Mouse (Mus musculus): Measurements from ENCODE around the gene Pnkd. TPM values are rescaled to one million over a fixed set of nuclear protein-coding genes. Genes with fewer than 3 reads are reported as not detected.
A peak's percentile ranks its signal among the peaks of the same experiment; 100 is the strongest.

Pnkd gene
- polyA plus RNA-seq (2015; fragmentation: Nextera tagmentation; extraction: Ambion mirVana) = 108 and 112 TPM in 2 replicates

DNA sequence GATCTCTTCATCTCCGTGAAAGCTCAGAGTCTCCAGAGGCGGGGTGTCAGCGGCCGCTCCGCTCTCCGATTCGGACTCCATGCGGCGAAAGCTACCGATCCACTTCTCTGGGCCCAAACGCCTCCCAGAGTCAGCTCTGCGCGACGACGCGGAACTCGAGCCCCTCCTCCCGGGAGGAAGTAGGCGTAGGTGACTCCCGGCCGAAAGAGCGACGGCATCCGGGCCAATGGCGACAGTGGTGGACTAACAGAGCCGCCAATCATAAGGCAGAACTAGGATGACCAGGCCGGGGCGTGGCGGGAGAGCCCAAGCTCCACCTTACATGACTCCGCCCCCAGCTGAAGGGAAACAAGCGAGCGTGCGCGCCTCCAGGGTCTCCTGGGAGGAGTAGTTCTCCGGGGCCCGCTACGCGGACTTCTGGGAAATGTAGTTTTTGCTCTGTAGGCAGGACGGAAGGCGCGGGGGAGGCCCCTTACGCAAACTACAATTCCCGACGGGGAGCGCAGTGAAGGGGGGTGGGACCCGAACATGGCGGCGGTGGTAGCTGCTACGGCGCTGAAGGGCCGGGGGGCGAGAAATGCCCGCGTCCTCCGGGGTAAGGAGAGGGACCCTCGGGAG, at the start of gene Pnkd, which contains the start of gene Aamp:
Pnkd (plus strand) TSS at position 388 of the 618 bp plus-strand sequence.
Aamp (minus strand) TSS at position 196 of the 618 bp plus-strand sequence.
- Histone ChIP-seq H3K9ac (peak within 1 kb of the TSS; percentile 86), H3K9me3 (no peaks in the 10 kb centered on the region), H3K4me3 (peak within 1 kb of the TSS; percentile 77), H3K27me3 (no peaks in the 10 kb centered on the region), H3K36me3 (peaks cover 55% of the 10 kb centered on the region), H3K4me2 (replicated peaks) (peak within 1 kb of the TSS; percentile 88), H3K27ac (peak within 1 kb of the TSS; percentile 84), H3K4me1 (peaks cover 29% of the 10 kb centered on the region)
- WGBS = under 1% methylated on average over 56 of the region's 56 CpGs
- ATAC-seq (ENCODE audit: low FRiP score, low read depth) = peak; percentile 98

DNA sequence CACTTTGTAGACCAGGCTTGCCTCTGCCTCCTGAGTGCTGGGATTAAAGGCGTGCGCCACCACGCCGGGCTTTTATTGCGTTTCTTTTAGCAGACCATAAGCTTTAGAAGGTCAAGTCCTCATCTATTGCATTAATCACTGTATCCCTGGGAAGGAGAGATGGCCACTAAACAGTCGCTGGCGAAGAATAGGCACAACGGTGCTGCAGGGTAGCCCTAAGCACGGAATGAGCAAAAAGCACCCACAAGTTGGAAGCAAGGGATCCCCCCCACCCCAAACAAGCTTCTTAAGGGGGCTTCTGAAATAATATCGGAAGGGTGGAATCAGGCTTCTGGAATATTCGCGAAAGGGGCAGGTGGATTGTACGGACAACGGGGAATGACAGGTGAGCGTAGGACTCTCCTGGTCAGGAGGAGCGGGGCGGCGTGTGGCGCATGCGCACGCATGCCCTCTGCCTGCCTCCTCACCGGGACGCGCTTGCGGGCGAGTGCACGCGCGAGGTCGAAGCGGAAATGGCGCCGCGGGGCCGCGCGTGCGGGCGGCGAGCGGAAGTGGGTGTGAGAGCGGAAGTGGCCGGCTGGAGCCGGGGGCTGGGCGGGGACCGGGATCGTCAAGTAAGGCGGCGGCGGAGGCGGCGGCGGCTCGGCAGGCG, 48.7 kb upstream of the Pnkd start, which contains the start of gene Arpc2:
Arpc2 (plus strand) TSS at position 147 of the 652 bp plus-strand sequence.
- Histone ChIP-seq H3K4me1 (peaks cover 35% of the 10 kb centered on the region), H3K36me3 (0 out of 2 replicates have a peak, but pooled peaks cover under 1% of the 10 kb centered on the region), H3K4me3 (peak within 1 kb of the TSS; percentile 99), H3K9ac (peak within 1 kb of the TSS; percentile 96), H3K27ac (peak within 1 kb of the TSS; percentile 91), H3K27me3 (no peaks in the 10 kb centered on the region), H3K9me3 (no peaks in the 10 kb centered on the region), H3K4me2 (replicated peaks) (peak within 1 kb of the TSS; percentile 89)
- peak; percentile 88 for ATAC-seq (ENCODE audit: low FRiP score, low read depth)
- under 1% methylated on average over 43 of the region's 55 CpGs for WGBS

DNA sequence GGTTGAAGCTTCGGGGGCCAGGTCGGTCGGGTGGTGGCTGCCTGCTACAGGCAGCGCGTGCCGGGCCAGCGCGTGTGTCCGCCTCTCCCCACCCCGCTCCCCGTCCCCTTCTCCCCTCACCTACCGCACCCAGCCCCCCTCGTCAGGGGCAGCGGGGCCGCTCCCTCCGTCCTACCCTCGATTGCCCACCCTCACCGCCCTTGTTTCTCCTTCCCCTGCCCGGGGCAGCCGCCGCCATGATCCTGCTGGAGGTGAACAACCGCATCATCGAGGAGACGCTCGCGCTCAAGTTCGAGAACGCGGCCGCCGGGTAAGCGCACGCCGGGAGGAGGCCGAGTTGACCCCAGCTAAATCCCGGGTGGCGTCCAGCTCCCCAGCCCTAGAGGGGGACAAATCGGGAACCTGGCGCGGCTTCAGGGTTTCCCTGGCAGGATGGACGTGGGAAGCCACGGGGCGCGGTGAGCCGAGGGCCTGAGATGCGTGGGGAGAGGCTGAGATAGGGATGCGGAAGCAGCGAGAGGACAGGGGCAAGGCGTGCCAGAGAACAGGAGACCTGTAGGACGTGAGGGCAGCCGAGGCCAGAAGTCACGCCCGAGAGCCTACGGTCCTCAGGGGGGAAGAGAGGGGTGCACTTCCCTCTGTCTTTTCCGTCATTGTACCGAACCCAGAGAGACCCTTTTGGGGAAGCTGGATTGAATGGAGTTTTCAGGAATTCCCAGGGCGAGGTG, 48.0 kb upstream of the Pnkd start:
- Histone ChIP-seq H3K9me3 (no peaks in the 10 kb centered on the region), H3K9ac (peak overlapping the region; percentile 96), H3K36me3 (0 out of 2 replicates have a peak, but pooled peaks cover 2% of the 10 kb centered on the region), H3K27me3 (no peaks in the 10 kb centered on the region), H3K4me3 (peak overlapping the region; percentile 99), H3K4me1 (peaks cover 35% of the 10 kb centered on the region), H3K27ac (peak overlapping the region; percentile 91), H3K4me2 (replicated peaks) (peak overlapping the region; percentile 89)
- peak; percentile 74 for ATAC-seq (ENCODE audit: low FRiP score, low read depth)
- WGBS = under 1% methylated on average over 52 of the region's 57 CpGs

DNA sequence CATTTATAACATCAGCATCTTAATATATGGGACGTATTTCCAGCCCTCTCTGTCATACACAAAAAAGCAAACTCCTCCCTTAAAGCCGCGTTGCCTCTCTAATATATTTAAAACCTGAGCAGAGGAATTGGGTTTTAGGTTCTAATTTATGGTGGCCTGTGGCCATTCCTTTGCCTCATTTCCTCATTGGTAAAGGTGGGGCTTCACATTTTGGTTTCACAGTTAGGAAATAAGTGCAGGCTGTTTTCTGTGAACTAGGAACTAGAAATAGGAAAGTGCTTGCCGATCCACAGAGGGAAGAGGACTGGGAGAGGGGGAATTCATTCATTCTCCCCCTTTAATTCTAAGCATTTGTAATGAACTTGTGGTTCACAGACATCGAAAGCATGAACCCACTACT, 47.1 kb upstream of the Pnkd start:
- 31% methylated on average over 5 of the region's 5 CpGs for WGBS
- no peak for ATAC-seq (ENCODE audit: low FRiP score, low read depth)

DNA sequence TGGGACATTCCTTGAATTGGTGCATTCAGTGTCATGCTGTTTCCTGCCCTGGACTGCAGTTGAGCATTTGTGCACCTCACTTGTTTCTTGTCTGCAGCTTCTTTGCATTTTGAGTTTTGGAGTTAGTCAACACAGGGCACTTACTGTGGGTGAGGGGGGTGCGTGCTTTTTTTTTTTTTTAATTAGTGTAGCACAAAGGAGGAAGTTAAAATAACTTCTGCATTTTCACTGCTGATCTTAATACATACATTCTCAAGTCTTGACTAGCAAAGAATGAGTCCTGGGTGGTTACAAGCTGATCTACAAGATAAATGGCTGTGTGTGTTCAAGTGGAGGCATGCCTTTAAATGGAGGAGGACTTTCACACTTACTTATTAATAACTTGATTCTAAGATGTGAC, 46.6 kb upstream of the Pnkd start:
- H3K4me2 ChIP-seq (replicated peaks) = peak overlapping the region; percentile 89
- H3K36me3 ChIP-seq = 0 out of 2 replicates have a peak, but pooled peaks cover 2% of the 10 kb centered on the region
- H3K9me3 ChIP-seq = no peaks in the 10 kb centered on the region
- H3K4me1 ChIP-seq = peaks cover 35% of the 10 kb centered on the region
- peak overlapping the region; percentile 96 for H3K9ac ChIP-seq
- ATAC-seq (ENCODE audit: low FRiP score, low read depth) = no peak
- H3K4me3 ChIP-seq = peak overlapping the region; percentile 99
- no peak overlapping the region for H3K27ac ChIP-seq
- 62% methylated on average over 1 of the region's 1 CpGs for WGBS
- H3K27me3 ChIP-seq = no peaks in the 10 kb centered on the region

More for the DNA sequence above, 47.1 kb upstream of the Pnkd start:
- Histone ChIP-seq H3K4me2 (replicated peaks) (peak overlapping the region; percentile 89), H3K9ac (peak overlapping the region; percentile 96), H3K4me3 (peak overlapping the region; percentile 99), H3K36me3 (0 out of 2 replicates have a peak, but pooled peaks cover 2% of the 10 kb centered on the region), H3K27me3 (no peaks in the 10 kb centered on the region), H3K9me3 (no peaks in the 10 kb centered on the region), H3K4me1 (peaks cover 35% of the 10 kb centered on the region), H3K27ac (peak overlapping the region; percentile 91; the same call in 1 of the 2 replicates)

DNA sequence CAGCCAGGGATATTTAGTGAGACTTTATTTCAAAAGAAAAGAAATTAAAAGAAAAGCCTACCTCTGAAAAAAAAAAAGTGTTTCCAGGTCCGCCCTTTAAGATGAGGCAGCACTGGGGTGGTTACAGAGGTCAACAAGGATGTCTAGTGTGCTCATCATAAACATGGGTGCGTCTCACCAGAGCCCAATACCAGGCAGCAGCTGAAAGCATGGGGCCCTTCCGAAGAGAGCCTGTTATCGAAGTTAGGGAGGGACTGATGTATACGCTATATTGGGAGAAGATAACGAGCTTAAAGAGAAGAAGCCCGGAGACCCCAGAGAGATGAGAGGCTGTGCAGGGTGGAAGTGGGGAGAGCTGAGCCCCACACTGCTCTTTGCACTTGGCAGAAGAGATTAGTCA, 45.6 kb upstream of the Pnkd start:
- Histone ChIP-seq H3K27ac (no peak overlapping the region), H3K4me2 (replicated peaks) (peak overlapping the region; percentile 89)

DNA sequence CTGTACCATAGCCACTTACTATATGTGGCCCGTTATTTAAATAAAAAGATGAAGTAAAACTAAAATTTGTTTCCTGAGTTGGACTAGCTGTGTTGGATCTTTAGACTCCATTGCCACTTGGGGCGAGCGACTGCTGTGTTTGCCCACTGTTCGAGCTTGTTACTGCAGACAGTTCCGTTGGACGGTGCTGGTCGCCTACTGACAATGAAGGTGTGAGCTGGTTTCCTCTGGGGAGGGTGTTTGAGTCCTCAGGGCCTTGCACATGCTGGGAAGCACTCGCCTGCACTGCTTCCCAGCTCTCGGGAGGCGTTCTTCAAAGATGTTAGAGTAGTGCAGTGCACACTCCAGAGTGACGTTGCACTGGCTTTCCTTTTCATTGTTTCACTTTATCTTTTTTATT, 45.1 kb upstream of the Pnkd start:
- H3K4me3 ChIP-seq = 0 out of 2 replicates have a peak overlapping the region, but pooled peaks have one; percentile 2
- no peak overlapping the region for H3K27ac ChIP-seq
- no peak for ATAC-seq (ENCODE audit: low FRiP score, low read depth)
- WGBS = 54% methylated on average over 11 of the region's 11 CpGs
- no peaks in the 10 kb centered on the region for H3K9me3 ChIP-seq
- H3K4me1 ChIP-seq = peaks cover 35% of the 10 kb centered on the region
- 0 out of 2 replicates have a peak, but pooled peaks cover 2% of the 10 kb centered on the region for H3K36me3 ChIP-seq
- H3K9ac ChIP-seq = peak overlapping the region; percentile 39; the same call in 1 of the 2 replicates
- H3K27me3 ChIP-seq = no peaks in the 10 kb centered on the region
- H3K4me2 ChIP-seq (replicated peaks) = peak overlapping the region; percentile 89

More for the DNA sequence above, 45.6 kb upstream of the Pnkd start:
- no peaks in the 10 kb centered on the region for H3K9me3 ChIP-seq
- no peaks in the 10 kb centered on the region for H3K27me3 ChIP-seq
- 0 out of 2 replicates have a peak, but pooled peaks cover 2% of the 10 kb centered on the region for H3K36me3 ChIP-seq
- peak overlapping the region; percentile 39; the same call in 1 of the 2 replicates for H3K9ac ChIP-seq
- no peak overlapping the region for H3K4me3 ChIP-seq
- H3K4me1 ChIP-seq = peaks cover 35% of the 10 kb centered on the region
- WGBS = 63% methylated on average over 7 of the region's 7 CpGs
- no peak for ATAC-seq (ENCODE audit: low FRiP score, low read depth)

DNA sequence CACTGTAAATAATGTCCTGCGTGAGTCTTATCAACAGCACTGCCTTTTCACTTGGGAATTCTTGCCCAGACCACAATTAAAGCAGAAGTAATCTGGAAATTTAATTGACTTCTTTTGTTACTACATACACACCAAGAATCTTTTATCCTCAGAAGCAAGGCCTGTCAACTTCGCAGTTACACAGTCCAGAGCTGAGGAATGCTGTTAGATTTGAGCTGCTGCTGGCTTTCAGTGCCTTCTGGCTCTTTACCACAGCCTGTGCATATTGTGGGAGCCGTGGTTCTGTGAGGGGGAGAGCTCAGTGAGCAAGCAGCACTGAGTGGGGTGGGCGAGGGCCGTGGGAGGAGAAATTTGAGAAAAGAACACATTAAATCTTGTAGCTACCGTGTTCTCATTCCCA, 44.4 kb upstream of the Pnkd start:
- 0 out of 2 replicates have a peak, but pooled peaks cover 2% of the 10 kb centered on the region for H3K36me3 ChIP-seq
- peaks cover 35% of the 10 kb centered on the region for H3K4me1 ChIP-seq
- 58% methylated on average over 6 of the region's 6 CpGs for WGBS
- H3K27me3 ChIP-seq = no peaks in the 10 kb centered on the region
- H3K4me2 ChIP-seq (replicated peaks) = no peak overlapping the region; the same call in 1 of the 2 replicates
- ATAC-seq (ENCODE audit: low FRiP score, low read depth) = no peak
- H3K4me3 ChIP-seq = no peak overlapping the region
- H3K27ac ChIP-seq = no peak overlapping the region
- H3K9ac ChIP-seq = peak overlapping the region; percentile 43; the same call in 1 of the 2 replicates
- H3K9me3 ChIP-seq = no peaks in the 10 kb centered on the region

DNA sequence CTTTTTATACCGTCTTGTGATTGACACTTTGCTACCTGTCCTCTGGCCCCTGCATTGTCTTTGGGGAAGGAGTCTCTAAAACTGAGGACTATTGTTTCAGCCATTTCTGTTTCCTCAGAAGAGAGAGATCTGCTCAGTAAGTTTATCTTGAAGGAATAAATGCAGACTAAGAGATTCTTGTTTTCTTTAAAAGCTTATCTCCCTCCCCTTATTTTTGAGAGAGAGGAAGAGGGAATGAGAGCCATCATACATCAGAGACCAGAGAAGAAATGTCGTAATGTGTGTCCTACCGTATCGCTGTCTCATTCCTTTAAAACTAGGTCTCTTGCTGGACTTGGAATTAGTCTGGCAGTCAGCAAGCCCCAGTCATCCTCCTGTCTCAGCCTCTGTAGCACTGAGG, 43.9 kb upstream of the Pnkd start:
- ATAC-seq (ENCODE audit: low FRiP score, low read depth) = no peak
- Histone ChIP-seq H3K4me1 (peaks cover 35% of the 10 kb centered on the region), H3K4me3 (no peak overlapping the region), H3K9me3 (no peaks in the 10 kb centered on the region), H3K27ac (no peak overlapping the region), H3K27me3 (no peaks in the 10 kb centered on the region), H3K36me3 (0 out of 2 replicates have a peak, but pooled peaks cover 3% of the 10 kb centered on the region), H3K4me2 (replicated peaks) (no peak overlapping the region), H3K9ac (0 out of 2 replicates have a peak overlapping the region, but pooled peaks have one; percentile 43)
- 90% methylated on average over 4 of the region's 4 CpGs for WGBS

DNA sequence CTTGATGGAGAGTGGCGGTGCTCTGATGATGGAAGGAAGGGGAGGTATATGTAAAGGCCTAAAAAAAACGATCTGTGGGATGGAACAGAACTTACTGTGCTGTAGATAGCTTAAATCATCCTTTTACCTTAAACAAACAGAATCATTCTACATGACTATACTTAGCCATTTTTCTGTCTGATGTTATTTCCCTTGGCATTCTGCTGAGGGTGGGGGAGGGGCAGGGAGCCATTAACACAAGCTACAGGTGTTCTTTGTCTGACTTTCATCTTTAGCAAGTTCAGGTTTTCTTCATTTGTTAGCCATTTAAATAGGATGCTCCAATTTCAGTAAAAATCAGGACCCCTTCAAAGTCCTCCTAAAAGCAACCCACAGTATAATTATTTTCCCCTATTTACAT, 39.2 kb upstream of the Pnkd start:
- Histone ChIP-seq H3K4me1 (peaks cover under 1% of the 10 kb centered on the region; the same call in 1 of the 2 replicates), H3K4me3 (no peak overlapping the region), H3K27me3 (no peaks in the 10 kb centered on the region), H3K4me2 (replicated peaks) (no peak overlapping the region), H3K36me3 (peaks cover 36% of the 10 kb centered on the region), H3K9ac (no peak overlapping the region), H3K9me3 (no peaks in the 10 kb centered on the region), H3K27ac (no peak overlapping the region)
- WGBS = 81% methylated on average over 2 of the region's 2 CpGs
- no peak for ATAC-seq (ENCODE audit: low FRiP score, low read depth)

DNA sequence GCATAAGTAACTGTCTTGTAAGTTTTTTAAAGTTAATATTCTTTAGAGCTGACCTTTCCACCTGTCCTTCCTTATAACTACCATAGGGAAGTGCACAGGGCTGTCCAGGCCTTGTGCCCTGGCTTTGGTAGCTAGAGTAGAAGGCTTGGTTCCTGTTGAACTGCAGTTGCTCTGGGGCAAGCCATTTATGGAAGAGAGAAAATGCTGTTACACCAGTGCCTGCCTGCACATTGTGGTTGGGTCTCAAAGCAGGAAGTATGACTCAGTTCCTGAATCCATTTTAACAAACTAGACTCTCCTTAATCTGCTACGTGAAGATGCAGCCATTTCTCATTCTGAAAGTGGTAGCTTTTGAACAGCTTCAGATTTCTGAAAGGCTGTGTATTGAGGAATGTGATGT, 35.9 kb upstream of the Pnkd start:
- no peak overlapping the region for H3K9ac ChIP-seq
- H3K9me3 ChIP-seq = no peaks in the 10 kb centered on the region
- no peak for ATAC-seq (ENCODE audit: low FRiP score, low read depth)
- H3K4me1 ChIP-seq = no peaks in the 10 kb centered on the region
- WGBS = 49% methylated on average over 1 of the region's 1 CpGs
- no peaks in the 10 kb centered on the region for H3K27me3 ChIP-seq
- H3K27ac ChIP-seq = peak overlapping the region; percentile 28; the same call in 1 of the 2 replicates
- H3K4me2 ChIP-seq (replicated peaks) = no peak overlapping the region
- H3K4me3 ChIP-seq = no peak overlapping the region
- H3K36me3 ChIP-seq = peaks cover 63% of the 10 kb centered on the region

Data from limb, embryonic 13.5 days (tissue).